Mouse (Mus musculus): ENCODE measurements around the gene Mrgprf. TPM values are rescaled to one million over a fixed set of nuclear protein-coding genes. Genes with fewer than 3 reads are reported as not detected.

Gene Mrgprf
- polyA plus RNA-seq, 1 experiment from 2014 or later, result 3.7 TPM

GRCm38 (mm10) chr7:145304153-145304552 is 3.5 kb downstream of the Mrgprf start:
- no peak for ATAC-seq (ENCODE audit: insufficient number of reproducible peaks, insufficient read depth, low FRiP score, low read depth)
- Histone ChIP-seq H3K36me3 (ENCODE audit: control insufficient read depth, insufficient read depth, low read length) (no peaks in the 10 kb centered on the region), H3K9me3 (ENCODE audit: control insufficient read depth, low read depth, low read length) (no peaks in the 10 kb centered on the region), H3K27me3 (ENCODE audit: control insufficient read depth, insufficient read depth, low read length) (no peaks in the 10 kb centered on the region), H3K4me1 (ENCODE audit: control insufficient read depth, insufficient read depth, low read length) (peaks cover 18% of the 10 kb centered on the region), H3K4me3 (ENCODE audit: low read depth, low read length) (no peak overlapping the region), H3K4me2 (replicated peaks; ENCODE audit: low read depth, low read length) (no peak overlapping the region), H3K27ac (ENCODE audit: low read length) (no peak overlapping the region), H3K9ac (replicated peaks; ENCODE audit: low read depth, low read length) (no peak overlapping the region)
- WGBS, result 81% methylated on average over 2 of the region's 2 CpGs

- Histone ChIP-seq H3K9me3 (ENCODE audit: control insufficient read depth, low read depth, low read length) (no peaks in the 10 kb centered on the region), H3K27ac (ENCODE audit: low read length) (no peak overlapping the region), H3K4me1 (ENCODE audit: control insufficient read depth, insufficient read depth, low read length) (0 out of 2 replicates have a peak, but pooled peaks cover 5% of the 10 kb centered on the region), H3K27me3 (ENCODE audit: control insufficient read depth, insufficient read depth, low read length) (no peaks in the 10 kb centered on the region), H3K4me3 (ENCODE audit: low read depth, low read length) (no peak overlapping the region), H3K4me2 (replicated peaks; ENCODE audit: low read depth, low read length) (no peak overlapping the region), H3K9ac (replicated peaks; ENCODE audit: low read depth, low read length) (no peak overlapping the region), H3K36me3 (ENCODE audit: control insufficient read depth, insufficient read depth, low read length) (no peaks in the 10 kb centered on the region)
- WGBS, result 88% methylated on average over 10 of the region's 10 CpGs
- ATAC-seq (ENCODE audit: insufficient number of reproducible peaks, insufficient read depth, low FRiP score, low read depth), result no peak
These were observed 7.0 kb downstream of the Mrgprf start for GRCm38 (mm10) chr7:145307636-145308035.

DNA sequence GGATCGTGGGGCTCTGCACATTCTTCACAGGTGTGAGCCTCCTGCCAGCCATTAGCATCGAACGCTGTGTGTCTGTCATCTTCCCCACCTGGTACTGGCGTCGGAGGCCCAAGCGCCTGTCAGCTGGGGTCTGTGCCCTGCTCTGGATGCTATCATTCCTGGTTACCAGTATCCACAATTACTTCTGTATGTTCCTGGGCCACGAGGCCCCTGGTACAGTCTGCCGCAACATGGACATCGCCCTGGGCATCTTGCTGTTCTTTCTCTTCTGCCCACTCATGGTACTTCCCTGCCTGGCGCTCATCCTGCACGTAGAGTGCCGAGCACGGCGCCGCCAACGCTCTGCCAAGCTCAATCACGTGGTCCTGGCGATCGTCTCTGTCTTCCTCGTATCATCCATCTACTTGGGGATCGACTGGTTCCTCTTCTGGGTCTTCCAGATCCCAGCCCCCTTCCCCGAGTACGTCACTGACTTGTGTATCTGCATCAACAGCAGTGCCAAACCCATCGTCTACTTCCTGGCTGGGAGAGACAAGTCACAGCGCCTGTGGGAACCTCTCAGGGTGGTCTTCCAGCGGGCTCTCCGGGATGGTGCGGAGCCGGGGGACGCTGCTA is 7.5 kb downstream of the Mrgprf start:
- Histone ChIP-seq H3K4me2 (replicated peaks; ENCODE audit: low read depth, low read length) (no peak overlapping the region), H3K9me3 (ENCODE audit: control insufficient read depth, low read depth, low read length) (no peaks in the 10 kb centered on the region)

GRCm38 (mm10) chr7:145308866-145309265 is 8.2 kb downstream of the Mrgprf start:
- Histone ChIP-seq H3K9ac (replicated peaks; ENCODE audit: low read depth, low read length) (no peak overlapping the region), H3K36me3 (ENCODE audit: control insufficient read depth, insufficient read depth, low read length) (no peaks in the 10 kb centered on the region), H3K27ac (ENCODE audit: low read length) (no peak overlapping the region), H3K4me2 (replicated peaks; ENCODE audit: low read depth, low read length) (no peak overlapping the region), H3K9me3 (ENCODE audit: control insufficient read depth, low read depth, low read length) (no peaks in the 10 kb centered on the region), H3K27me3 (ENCODE audit: control insufficient read depth, insufficient read depth, low read length) (no peaks in the 10 kb centered on the region), H3K4me1 (ENCODE audit: control insufficient read depth, insufficient read depth, low read length) (no peaks in the 10 kb centered on the region), H3K4me3 (ENCODE audit: low read depth, low read length) (no peak overlapping the region)
- no peak for ATAC-seq (ENCODE audit: insufficient number of reproducible peaks, insufficient read depth, low FRiP score, low read depth)
- 66% methylated on average over 4 of the region's 4 CpGs for WGBS

More for the DNA sequence above, 7.5 kb downstream of the Mrgprf start:
- H3K9ac ChIP-seq (replicated peaks; ENCODE audit: low read depth, low read length), result no peak overlapping the region
- no peak overlapping the region for H3K27ac ChIP-seq (ENCODE audit: low read length)
- no peak overlapping the region for H3K4me3 ChIP-seq (ENCODE audit: low read depth, low read length)
- no peaks in the 10 kb centered on the region for H3K36me3 ChIP-seq (ENCODE audit: control insufficient read depth, insufficient read depth, low read length)
- no peaks in the 10 kb centered on the region for H3K27me3 ChIP-seq (ENCODE audit: control insufficient read depth, insufficient read depth, low read length)
- no peak for ATAC-seq (ENCODE audit: insufficient number of reproducible peaks, insufficient read depth, low FRiP score, low read depth)
- 76% methylated on average over 30 of the region's 30 CpGs for WGBS
- H3K4me1 ChIP-seq (ENCODE audit: control insufficient read depth, insufficient read depth, low read length), result no peaks in the 10 kb centered on the region

GRCm38 (mm10) chr7:145309877-145310276 is 9.2 kb downstream of the Mrgprf start:
- H3K4me3 ChIP-seq (ENCODE audit: low read depth, low read length), result no peak overlapping the region
- ATAC-seq (ENCODE audit: insufficient number of reproducible peaks, insufficient read depth, low FRiP score, low read depth), result no peak
- H3K4me1 ChIP-seq (ENCODE audit: control insufficient read depth, insufficient read depth, low read length), result no peaks in the 10 kb centered on the region
- WGBS, result 84% methylated on average over 1 of the region's 1 CpGs
- H3K4me2 ChIP-seq (replicated peaks; ENCODE audit: low read depth, low read length), result no peak overlapping the region
- no peak overlapping the region for H3K9ac ChIP-seq (replicated peaks; ENCODE audit: low read depth, low read length)
- H3K27ac ChIP-seq (ENCODE audit: low read length), result no peak overlapping the region
- H3K36me3 ChIP-seq (ENCODE audit: control insufficient read depth, insufficient read depth, low read length), result no peaks in the 10 kb centered on the region
- H3K27me3 ChIP-seq (ENCODE audit: control insufficient read depth, insufficient read depth, low read length), result no peaks in the 10 kb centered on the region
- H3K9me3 ChIP-seq (ENCODE audit: control insufficient read depth, low read depth, low read length), result no peaks in the 10 kb centered on the region

DNA sequence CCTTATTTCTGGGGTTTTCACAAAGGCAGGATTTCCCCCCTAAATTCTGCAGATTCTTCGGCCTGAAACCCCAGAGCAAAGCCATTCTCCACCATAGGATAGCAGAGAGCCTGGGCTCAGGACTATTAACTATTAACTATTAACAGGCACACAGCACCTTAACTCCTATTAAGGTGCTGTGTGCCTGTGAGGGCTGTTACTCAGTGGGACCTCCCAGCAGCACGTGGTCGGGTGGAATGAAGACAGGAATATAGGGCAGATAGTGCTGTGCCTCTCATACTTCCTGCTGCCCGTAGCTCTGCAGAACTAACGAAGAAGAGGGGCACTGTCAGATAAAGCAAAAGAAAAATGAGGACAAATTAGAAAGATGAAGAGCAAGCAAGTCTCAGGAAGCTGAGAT is 9.9 kb downstream of the Mrgprf start:
- ATAC-seq (ENCODE audit: insufficient number of reproducible peaks, insufficient read depth, low FRiP score, low read depth), result no peak
- Histone ChIP-seq H3K9ac (replicated peaks; ENCODE audit: low read depth, low read length) (no peak overlapping the region), H3K4me1 (ENCODE audit: control insufficient read depth, insufficient read depth, low read length) (no peaks in the 10 kb centered on the region), H3K4me3 (ENCODE audit: low read depth, low read length) (no peak overlapping the region), H3K36me3 (ENCODE audit: control insufficient read depth, insufficient read depth, low read length) (no peaks in the 10 kb centered on the region), H3K27me3 (ENCODE audit: control insufficient read depth, insufficient read depth, low read length) (no peaks in the 10 kb centered on the region), H3K27ac (ENCODE audit: low read length) (no peak overlapping the region), H3K4me2 (replicated peaks; ENCODE audit: low read depth, low read length) (no peak overlapping the region), H3K9me3 (ENCODE audit: control insufficient read depth, low read depth, low read length) (no peaks in the 10 kb centered on the region)
- WGBS, result 51% methylated on average over 5 of the region's 5 CpGs

- Histone ChIP-seq H3K27me3 (ENCODE audit: control insufficient read depth, insufficient read depth, low read length) (no peaks in the 10 kb centered on the region), H3K27ac (ENCODE audit: low read length) (no peak overlapping the region), H3K4me3 (ENCODE audit: low read depth, low read length) (no peak overlapping the region), H3K4me1 (ENCODE audit: control insufficient read depth, insufficient read depth, low read length) (no peaks in the 10 kb centered on the region), H3K9ac (replicated peaks; ENCODE audit: low read depth, low read length) (no peak overlapping the region), H3K4me2 (replicated peaks; ENCODE audit: low read depth, low read length) (no peak overlapping the region), H3K9me3 (ENCODE audit: control insufficient read depth, low read depth, low read length) (no peaks in the 10 kb centered on the region), H3K36me3 (ENCODE audit: control insufficient read depth, insufficient read depth, low read length) (no peaks in the 10 kb centered on the region)
- 68% methylated on average over 3 of the region's 3 CpGs for WGBS
- no peak for ATAC-seq (ENCODE audit: insufficient number of reproducible peaks, insufficient read depth, low FRiP score, low read depth)
These were observed 11.5 kb downstream of the Mrgprf start for GRCm38 (mm10) chr7:145312137-145312536.

- no peaks in the 10 kb centered on the region for H3K27me3 ChIP-seq (ENCODE audit: control insufficient read depth, insufficient read depth, low read length)
- no peak within 1 kb of the TSS for H3K27ac ChIP-seq (ENCODE audit: low read length)
- H3K4me2 ChIP-seq (replicated peaks; ENCODE audit: low read depth, low read length), result no peak within 1 kb of the TSS
- no peak within 1 kb of the TSS for H3K4me3 ChIP-seq (ENCODE audit: low read depth, low read length)
- ATAC-seq (ENCODE audit: insufficient number of reproducible peaks, insufficient read depth, low FRiP score, low read depth), result no peak
- no peak within 1 kb of the TSS for H3K9ac ChIP-seq (replicated peaks; ENCODE audit: low read depth, low read length)
- no peaks in the 10 kb centered on the region for H3K4me1 ChIP-seq (ENCODE audit: control insufficient read depth, insufficient read depth, low read length)
- H3K36me3 ChIP-seq (ENCODE audit: control insufficient read depth, insufficient read depth, low read length), result no peaks in the 10 kb centered on the region
- 85% methylated on average over 6 of the region's 6 CpGs for WGBS
- H3K9me3 ChIP-seq (ENCODE audit: control insufficient read depth, low read depth, low read length), result no peaks in the 10 kb centered on the region
These were observed 14.3 kb downstream of the Mrgprf start, which contains the start of gene Mrgprd for GRCm38 (mm10) chr7:145314785-145315411. TSS of gene Mrgprd (plus strand) at chr7:145314835.

DNA sequence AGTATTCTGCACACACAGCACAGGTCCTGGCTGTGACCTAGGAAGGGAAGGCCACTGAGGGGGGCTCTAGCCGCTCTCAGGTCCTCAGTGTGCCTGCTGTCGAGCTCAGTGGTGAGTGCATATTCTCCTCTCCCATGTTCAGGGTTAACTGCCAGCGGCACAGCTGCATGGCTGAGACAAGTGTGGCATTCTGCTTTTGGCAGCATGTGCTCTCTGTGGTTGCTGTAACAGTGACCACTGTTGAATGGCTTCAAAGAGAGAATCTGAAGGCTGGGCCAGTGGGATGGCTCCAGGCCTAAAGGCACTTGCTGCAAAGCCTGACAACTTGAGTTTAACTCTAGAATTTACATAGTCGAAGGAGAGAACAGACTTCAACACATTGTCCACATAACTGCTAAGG is 16.9 kb downstream of the Mrgprf start:
- ATAC-seq (ENCODE audit: insufficient number of reproducible peaks, insufficient read depth, low FRiP score, low read depth), result no peak
- no peak overlapping the region for H3K9ac ChIP-seq (replicated peaks; ENCODE audit: low read depth, low read length)
- no peaks in the 10 kb centered on the region for H3K27me3 ChIP-seq (ENCODE audit: control insufficient read depth, insufficient read depth, low read length)
- H3K36me3 ChIP-seq (ENCODE audit: control insufficient read depth, insufficient read depth, low read length), result no peaks in the 10 kb centered on the region
- WGBS, result 76% methylated on average over 4 of the region's 4 CpGs
- H3K4me1 ChIP-seq (ENCODE audit: control insufficient read depth, insufficient read depth, low read length), result no peaks in the 10 kb centered on the region
- no peak overlapping the region for H3K4me3 ChIP-seq (ENCODE audit: low read depth, low read length)
- H3K4me2 ChIP-seq (replicated peaks; ENCODE audit: low read depth, low read length), result no peak overlapping the region
- no peak overlapping the region for H3K27ac ChIP-seq (ENCODE audit: low read length)
- no peaks in the 10 kb centered on the region for H3K9me3 ChIP-seq (ENCODE audit: control insufficient read depth, low read depth, low read length)

All from stomach, embryonic 14.5 days (tissue).